Mouse (Mus musculus) layer of hippocampus, adult 2 months (tissue): ENCODE measurements around the gene Olfr763. TPM values are rescaled to one million over a fixed set of nuclear protein-coding genes. Genes with fewer than 3 reads are reported as not detected.
"Not testable (repeated sequence)": the region's sequence is repeated elsewhere in the genome, so short reads cannot be mapped to it uniquely, and the experiment has no call there.

Experiments used
- DNase-seq, 2 experiments: peaks; one replicate each; pipeline ENCODE4 v3.0.0; 2022; ENCODE audit warnings: low spot score in 2 of 2
- H3K27ac ChIP-seq: fragments of 200-600 bp; 2 replicates; pipeline ENCODE4 v1.8.1; 2022
- H3K4me3 ChIP-seq: fragments of 200-600 bp; 2 replicates; pipeline ENCODE4 v1.8.1; 2022; ENCODE audit warnings: mild to moderate bottlenecking
- CTCF ChIP-seq: fragments of 200-600 bp; conservative IDR thresholded peaks from 2 replicates; pipeline ENCODE4 v1.8.1; 2022; ENCODE audit warnings: antibody characterized with exemption, mild to moderate bottlenecking, moderate library complexity
- total RNA-seq, 2 experiments: library from RNA; stranded (reverse); gene quantifications; 2 replicates each; pipeline ENCODE4 v1.2.3; 2021

Olfr763 gene
- total RNA-seq, 2 experiments from 2014 or later, result not detected

GRCm38 (mm10) chr10:128996523-128997040 lies 14.0 kb upstream of the Olfr763 start:
- no peak overlapping the region for H3K27ac ChIP-seq
- no peak for TF ChIP-seq CTCF
- no peak for DNase-seq
- no peak overlapping the region for H3K4me3 ChIP-seq

- TF ChIP-seq CTCF, result no peak
These were observed 6.3 kb upstream of the Olfr763 start for GRCm38 (mm10) chr10:129004032-129004920.

GRCm38 (mm10) chr10:129011511-129011910 lies 920 bp downstream of the Olfr763 start:
- not testable (repeated sequence) for DNase-seq, H3K4me3 ChIP-seq, H3K27ac ChIP-seq

More at GRCm38 (mm10) chr10:129004032-129004920, 6.3 kb upstream of the Olfr763 start:
- DNase-seq, result no peak
- H3K27ac ChIP-seq, result no peak overlapping the region
- H3K4me3 ChIP-seq, result no peak overlapping the region

DNA sequence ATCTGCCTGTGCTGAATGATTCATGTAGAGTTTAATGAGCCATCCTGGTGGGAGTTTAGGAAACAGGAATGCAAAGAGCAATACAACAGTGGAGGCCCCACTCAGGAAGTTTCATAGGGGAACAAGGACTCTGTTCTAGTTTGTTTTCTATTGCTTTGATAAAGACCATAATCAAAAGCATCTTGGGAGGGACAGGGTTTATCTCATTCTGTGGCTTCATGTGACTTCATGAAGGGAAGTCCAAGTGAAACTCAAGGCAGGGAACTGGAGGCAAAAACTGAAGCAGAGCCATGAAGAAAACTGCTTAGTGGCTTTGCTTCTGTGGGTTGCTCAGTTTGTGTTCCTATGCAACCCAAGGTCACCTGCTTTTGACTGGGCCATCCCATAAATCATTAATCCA lies 3.9 kb downstream of the Olfr763 start:
- DNase-seq, result no peak
- no peak for TF ChIP-seq CTCF
- H3K4me3 ChIP-seq, result no peak overlapping the region
- no peak overlapping the region for H3K27ac ChIP-seq

DNA sequence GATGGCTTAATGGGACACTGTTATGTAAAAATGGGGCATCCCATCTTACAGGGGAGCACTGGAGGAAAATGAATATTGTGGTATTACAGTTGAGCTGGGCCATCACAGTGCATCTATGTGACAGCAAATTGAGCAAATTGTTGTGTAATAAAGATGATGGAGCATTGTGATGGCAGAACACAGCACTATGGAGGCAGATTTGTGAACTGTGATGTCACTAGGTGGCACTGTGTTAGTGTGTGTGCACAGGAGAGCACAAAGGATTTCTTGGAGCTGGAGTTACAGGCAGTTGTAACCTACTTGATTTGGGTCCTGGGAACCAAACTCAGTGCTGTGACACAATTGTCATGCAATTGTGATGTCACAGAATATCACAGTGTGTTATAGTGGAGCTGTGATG lies 12.7 kb downstream of the Olfr763 start:
- peak; percentile 28; the same call in 1 of the 2 replicates for TF ChIP-seq CTCF
- no peak overlapping the region for H3K27ac ChIP-seq
- no peak for DNase-seq

GRCm38 (mm10) chr10:129026018-129026662 lies 15.5 kb downstream of the Olfr763 start:
- peak; percentile 90 for TF ChIP-seq CTCF
- Histone ChIP-seq H3K4me3 (no peak overlapping the region), H3K27ac (no peak overlapping the region)
- DNase-seq, result peak; percentile 6 to 56

More for the DNA sequence above, 12.7 kb downstream of the Olfr763 start:
- H3K4me3 ChIP-seq, result no peak overlapping the region

DNA sequence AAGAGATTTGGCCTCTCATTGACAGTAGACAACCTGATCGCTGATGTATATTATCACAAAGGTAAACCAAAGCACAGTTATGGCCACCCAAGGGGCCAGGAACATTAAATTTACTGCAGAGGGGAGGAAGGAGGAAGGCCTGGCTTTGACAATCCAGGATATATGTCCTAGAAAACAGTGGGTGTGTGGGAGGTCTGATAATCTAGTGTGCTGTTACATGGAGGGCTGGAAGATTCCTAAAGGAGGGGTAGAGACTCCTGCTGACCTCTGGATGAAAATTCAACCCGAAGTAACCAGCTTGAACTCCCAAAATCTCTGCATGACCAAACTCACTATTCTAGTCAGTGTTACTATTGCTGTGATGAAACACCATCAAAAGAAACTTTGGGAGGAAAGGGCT lies 17.8 kb downstream of the Olfr763 start:
- DNase-seq, result no peak
- H3K4me3 ChIP-seq, result no peak overlapping the region
- no peak for TF ChIP-seq CTCF
- no peak overlapping the region for H3K27ac ChIP-seq

- TF ChIP-seq CTCF, result no peak
- Histone ChIP-seq H3K27ac (no peak within 1 kb of the TSS), H3K4me3 (no peak within 1 kb of the TSS)
- DNase-seq, result no peak
These were observed 29.2 kb downstream of the Olfr763 start, which contains the start of gene Olfr764-ps1 for GRCm38 (mm10) chr10:129039796-129040195. TSS of gene Olfr764-ps1 (minus strand) at chr10:129039896.

DNA sequence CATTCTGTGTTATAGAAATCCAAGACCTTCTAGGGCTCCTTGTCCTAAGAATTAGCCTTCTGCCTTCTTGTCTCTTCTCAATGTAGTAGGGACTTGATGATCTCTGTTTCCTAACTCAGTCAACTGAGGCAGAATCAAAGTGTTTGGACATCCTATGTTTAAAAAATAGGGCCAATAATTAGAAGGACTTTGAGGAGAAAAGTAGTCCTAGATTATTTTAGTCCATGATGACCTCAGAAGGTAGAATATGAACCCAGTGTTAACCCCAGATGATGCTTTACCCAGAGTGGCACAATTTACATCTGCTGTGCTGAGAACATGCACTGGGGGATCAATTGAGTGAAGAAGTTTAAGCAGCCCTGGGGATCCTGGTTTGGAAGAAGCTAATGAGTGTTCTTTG lies 39.3 kb downstream of the Olfr763 start, which contains the start of gene Olfr765:
Olfr765 (minus strand) TSS at position 101 of the 400 bp plus-strand sequence.
- DNase-seq, H3K4me3 ChIP-seq, H3K27ac ChIP-seq: not testable (repeated sequence)

Other genes starting within 250 kb of the Olfr763 start
- gene Mmp19, start 219.9 kb upstream of the Olfr763 start, total RNA-seq, result under 1 TPM; 0.61 to 0.84 TPM
- 10 to 100 TPM; 65.5 to 73.3 TPM for gene Dnajc14, start 206.7 kb upstream of the Olfr763 start, total RNA-seq
- 10 to 100 TPM in 1 of 2 experiments, 1 to 10 TPM in 1; 9.4 to 10.9 TPM for gene Tmem198b, start 206.4 kb upstream of the Olfr763 start, total RNA-seq
- 10 to 100 TPM; 39.3 to 42.2 TPM for gene Sarnp, start 193.5 kb upstream of the Olfr763 start, total RNA-seq
- gene Ormdl2, start 189.1 kb upstream of the Olfr763 start, total RNA-seq, result 1 to 10 TPM; 6.7 to 8.4 TPM
- gene Gdf11, start 119.1 kb upstream of the Olfr763 start, total RNA-seq, result 10 to 100 TPM; 20.5 to 21.9 TPM
- gene Cd63, start 109.8 kb upstream of the Olfr763 start, total RNA-seq, result 10 to 100 TPM; 71.0 to 81.9 TPM
- gene Rdh5, start 87.9 kb upstream of the Olfr763 start, total RNA-seq, result 1 to 10 TPM; 4.3 to 8.4 TPM
- 100 to 1,000 TPM in 1 of 2 experiments, 10 to 100 TPM in 1; 88.5 to 102 TPM for gene Bloc1s1, start 86.8 kb upstream of the Olfr763 start, total RNA-seq
- 10 to 100 TPM; 39.5 to 42.9 TPM for gene Itga7, start 77.0 kb upstream of the Olfr763 start, total RNA-seq
- gene Mettl7b, start 49.8 kb upstream of the Olfr763 start, total RNA-seq, result not detected
- gene Olfr9, start 21.4 kb upstream of the Olfr763 start, total RNA-seq, result not detected
- gene Olfr764-ps1, start 29.1 kb downstream of the Olfr763 start, total RNA-seq, result not detected
- not detected for gene Olfr765, start 39.2 kb downstream of the Olfr763 start, total RNA-seq
- gene Olfr766-ps1, start 58.2 kb downstream of the Olfr763 start, total RNA-seq, result not detected
- gene Olfr767, start 72.1 kb downstream of the Olfr763 start, total RNA-seq, result not detected
- gene Olfr768, start 88.6 kb downstream of the Olfr763 start, total RNA-seq, result not detected
- gene Olfr769, start 107.1 kb downstream of the Olfr763 start, total RNA-seq, result not detected
- not detected for gene Olfr770, start 128.2 kb downstream of the Olfr763 start, total RNA-seq
- gene Olfr771, start 154.0 kb downstream of the Olfr763 start, total RNA-seq, result not detected
- not detected for gene Olfr772, start 167.1 kb downstream of the Olfr763 start, total RNA-seq
- gene Olfr773, start 176.6 kb downstream of the Olfr763 start, total RNA-seq, result not detected
- not detected for gene Olfr774, start 225.4 kb downstream of the Olfr763 start, total RNA-seq
- gene Olfr775, start 237.6 kb downstream of the Olfr763 start, total RNA-seq, result not detected
- not detected for gene Olfr776, start 248.3 kb downstream of the Olfr763 start, total RNA-seq